Mouse (Mus musculus): ENCODE results near the gene Folr1. TPM values are rescaled to one million over a fixed set of nuclear protein-coding genes. Genes with fewer than 3 reads are reported as not detected.

The Folr1 gene
- polyA plus RNA-seq, 1 experiment: not detected

GRCm38 (mm10) chr7:101886274-101886673 lies 15.7 kb upstream of the Folr1 start:
- H3K4me3 ChIP-seq (ENCODE audit: insufficient read depth, low read depth, low read length): no peak overlapping the region
- H3K4me1 ChIP-seq (ENCODE audit: control insufficient read depth, insufficient read depth, insufficient read length, low read length): peaks cover 14% of the 10 kb centered on the region; the same call in 1 of the 2 replicates
- no peak overlapping the region for H3K27ac ChIP-seq (replicated peaks; ENCODE audit: low read depth, low read length)

- no peak overlapping the region for H3K27ac ChIP-seq (replicated peaks; ENCODE audit: low read depth, low read length)
- H3K4me1 ChIP-seq (ENCODE audit: control insufficient read depth, insufficient read depth, insufficient read length, low read length): peaks cover 14% of the 10 kb centered on the region; the same call in 1 of the 2 replicates
- no peak overlapping the region for H3K4me3 ChIP-seq (ENCODE audit: insufficient read depth, low read depth, low read length)
Observed at GRCm38 (mm10) chr7:101884160-101884559, 13.6 kb upstream of the Folr1 start.

- peak overlapping the region; percentile 53 for H3K27ac ChIP-seq (replicated peaks; ENCODE audit: low read depth, low read length)
- peaks cover 14% of the 10 kb centered on the region; the same call in 1 of the 2 replicates for H3K4me1 ChIP-seq (ENCODE audit: control insufficient read depth, insufficient read depth, insufficient read length, low read length)
Observed at GRCm38 (mm10) chr7:101882413-101883154, 12.0 kb upstream of the Folr1 start.

GRCm38 (mm10) chr7:101880855-101881254 lies 10.3 kb upstream of the Folr1 start:
- Histone ChIP-seq H3K27ac (replicated peaks; ENCODE audit: low read depth, low read length) (no peak overlapping the region), H3K4me1 (ENCODE audit: control insufficient read depth, insufficient read depth, insufficient read length, low read length) (peaks cover 14% of the 10 kb centered on the region; the same call in 1 of the 2 replicates), H3K4me3 (ENCODE audit: insufficient read depth, low read depth, low read length) (no peak overlapping the region)

More at GRCm38 (mm10) chr7:101882413-101883154, 12.0 kb upstream of the Folr1 start:
- no peak overlapping the region for H3K4me3 ChIP-seq (ENCODE audit: insufficient read depth, low read depth, low read length)

GRCm38 (mm10) chr7:101875978-101876377 lies 5.4 kb upstream of the Folr1 start:
- Histone ChIP-seq H3K27ac (replicated peaks; ENCODE audit: low read depth, low read length) (no peak overlapping the region), H3K4me3 (ENCODE audit: insufficient read depth, low read depth, low read length) (no peak overlapping the region), H3K4me1 (ENCODE audit: control insufficient read depth, insufficient read depth, insufficient read length, low read length) (no peaks in the 10 kb centered on the region)

GRCm38 (mm10) chr7:101871296-101871695 lies 708 bp upstream of the Folr1 start:
- H3K4me3 ChIP-seq (ENCODE audit: insufficient read depth, low read depth, low read length): no peak overlapping the region
- H3K27ac ChIP-seq (replicated peaks; ENCODE audit: low read depth, low read length): no peak overlapping the region

GRCm38 (mm10) chr7:101869163-101869500 lies 1.5 kb downstream of the Folr1 start:
- Histone ChIP-seq H3K4me3 (ENCODE audit: insufficient read depth, low read depth, low read length) (no peak overlapping the region), H3K27ac (replicated peaks; ENCODE audit: low read depth, low read length) (no peak overlapping the region), H3K4me1 (ENCODE audit: control insufficient read depth, insufficient read depth, insufficient read length, low read length) (no peaks in the 10 kb centered on the region)

More at GRCm38 (mm10) chr7:101871296-101871695, 708 bp upstream of the Folr1 start:
- no peaks in the 10 kb centered on the region for H3K4me1 ChIP-seq (ENCODE audit: control insufficient read depth, insufficient read depth, insufficient read length, low read length)

- Histone ChIP-seq H3K4me1 (ENCODE audit: control insufficient read depth, insufficient read depth, insufficient read length, low read length) (no peaks in the 10 kb centered on the region), H3K27ac (replicated peaks; ENCODE audit: low read depth, low read length) (no peak overlapping the region), H3K4me3 (ENCODE audit: insufficient read depth, low read depth, low read length) (no peak overlapping the region)
Observed at GRCm38 (mm10) chr7:101868241-101869162, 2.1 kb downstream of the Folr1 start.

GRCm38 (mm10) chr7:101867482-101867881 lies 3.1 kb downstream of the Folr1 start:
- H3K27ac ChIP-seq (replicated peaks; ENCODE audit: low read depth, low read length): no peak overlapping the region
- H3K4me1 ChIP-seq (ENCODE audit: control insufficient read depth, insufficient read depth, insufficient read length, low read length): no peaks in the 10 kb centered on the region
- no peak overlapping the region for H3K4me3 ChIP-seq (ENCODE audit: insufficient read depth, low read depth, low read length)

GRCm38 (mm10) chr7:101866491-101867265 lies 3.9 kb downstream of the Folr1 start:
- Histone ChIP-seq H3K4me3 (ENCODE audit: insufficient read depth, low read depth, low read length) (no peak overlapping the region), H3K27ac (replicated peaks; ENCODE audit: low read depth, low read length) (no peak overlapping the region), H3K4me1 (ENCODE audit: control insufficient read depth, insufficient read depth, insufficient read length, low read length) (no peaks in the 10 kb centered on the region)

GRCm38 (mm10) chr7:101863415-101863814 lies 7.2 kb downstream of the Folr1 start, which contains the start of gene Anapc15:
TSS of gene Anapc15 (plus strand) at chr7:101863715.
- H3K4me3 ChIP-seq (ENCODE audit: insufficient read depth, low read depth, low read length): no peak within 1 kb of the TSS
- no peaks in the 10 kb centered on the region for H3K4me1 ChIP-seq (ENCODE audit: control insufficient read depth, insufficient read depth, insufficient read length, low read length)
- H3K27ac ChIP-seq (replicated peaks; ENCODE audit: low read depth, low read length): no peak within 1 kb of the TSS

- Histone ChIP-seq H3K27ac (replicated peaks; ENCODE audit: low read depth, low read length) (no peak overlapping the region), H3K4me1 (ENCODE audit: control insufficient read depth, insufficient read depth, insufficient read length, low read length) (no peaks in the 10 kb centered on the region), H3K4me3 (ENCODE audit: insufficient read depth, low read depth, low read length) (no peak overlapping the region)
Observed at GRCm38 (mm10) chr7:101862291-101862690, 8.3 kb downstream of the Folr1 start.

GRCm38 (mm10) chr7:101860978-101861377 lies 9.6 kb downstream of the Folr1 start:
- Histone ChIP-seq H3K4me1 (ENCODE audit: control insufficient read depth, insufficient read depth, insufficient read length, low read length) (no peaks in the 10 kb centered on the region), H3K4me3 (ENCODE audit: insufficient read depth, low read depth, low read length) (no peak overlapping the region), H3K27ac (replicated peaks; ENCODE audit: low read depth, low read length) (no peak overlapping the region)

- Histone ChIP-seq H3K4me1 (ENCODE audit: control insufficient read depth, insufficient read depth, insufficient read length, low read length) (no peaks in the 10 kb centered on the region), H3K4me3 (ENCODE audit: insufficient read depth, low read depth, low read length) (no peak overlapping the region)
Observed at GRCm38 (mm10) chr7:101858362-101858761, 12.2 kb downstream of the Folr1 start.

GRCm38 (mm10) chr7:101857094-101857493 lies 13.5 kb downstream of the Folr1 start, which contains the start of gene Folr2:
TSS of gene Folr2 (minus strand) at chr7:101857194.
- H3K27ac ChIP-seq (replicated peaks; ENCODE audit: low read depth, low read length): no peak within 1 kb of the TSS
- H3K4me3 ChIP-seq (ENCODE audit: insufficient read depth, low read depth, low read length): no peak within 1 kb of the TSS
- no peaks in the 10 kb centered on the region for H3K4me1 ChIP-seq (ENCODE audit: control insufficient read depth, insufficient read depth, insufficient read length, low read length)

More at GRCm38 (mm10) chr7:101858362-101858761, 12.2 kb downstream of the Folr1 start:
- no peak overlapping the region for H3K27ac ChIP-seq (replicated peaks; ENCODE audit: low read depth, low read length)

Data from brown adipose tissue, adult 24 weeks (tissue).